Mouse (Mus musculus) left cerebral cortex, postnatal 4 days (tissue): ENCODE measurements around the gene Efnb3. TPM values are rescaled to one million over a fixed set of nuclear protein-coding genes. Genes with fewer than 3 reads are reported as not detected.
"Not testable (repeated sequence)": the region's sequence is repeated elsewhere in the genome, so short reads cannot be mapped to it uniquely, and the experiment has no call there.

Experiments
- DNase-seq: peaks from one replicate; pipeline ENCODE4 v3.0.0-alpha.2; 2022
- intact Hi-C: fragments of 180-260 bp; cut with DNase I; formaldehyde crosslinking; loops from one replicate; pipeline ENCODE4 v1.15.1; 2025
- total RNA-seq, 2 experiments: library from RNA; stranded (reverse); gene quantifications; 2 replicates each; pipeline ENCODE4 v1.2.3; 2021

Efnb3 gene
- total RNA-seq, 2 experiments from 2014 or later, result 180 to 225 TPM

DNA sequence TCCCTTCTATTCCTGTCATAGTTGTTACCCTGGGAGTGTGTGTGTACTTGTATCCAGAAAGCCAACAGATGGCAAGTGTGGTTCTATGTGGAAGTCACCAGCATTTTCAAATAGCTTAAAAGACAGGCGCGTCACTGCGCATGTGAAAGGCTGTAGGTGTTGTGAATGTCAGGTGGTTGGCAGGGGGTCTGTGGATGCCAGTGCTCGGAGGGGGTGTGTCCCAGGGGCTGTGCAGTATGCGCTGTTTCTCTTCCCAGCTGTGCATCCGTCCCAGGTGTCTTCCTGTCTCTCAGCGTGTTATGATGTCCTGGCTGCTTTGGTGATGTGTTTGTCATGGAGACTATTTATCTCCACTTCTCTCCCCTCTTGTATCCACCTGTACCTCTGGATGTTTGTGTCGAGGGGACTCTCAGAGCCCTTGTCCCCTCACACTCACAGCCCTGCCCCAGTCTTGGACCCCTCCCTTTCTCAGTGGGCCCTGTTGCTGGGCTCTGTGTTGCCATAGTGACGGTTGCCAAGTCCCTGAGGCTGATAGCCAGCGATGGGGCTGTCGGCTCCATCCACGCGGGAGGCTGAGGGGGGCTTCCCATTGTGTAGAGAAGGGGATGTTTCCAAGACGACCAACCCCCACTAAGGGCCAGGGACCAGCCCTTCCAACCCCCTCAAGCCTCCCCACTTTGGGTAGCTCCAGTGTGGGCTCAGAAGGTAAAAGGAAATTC, 7.2 kb downstream of the Efnb3 start:
- intact Hi-C loops, result no loop called here

DNA sequence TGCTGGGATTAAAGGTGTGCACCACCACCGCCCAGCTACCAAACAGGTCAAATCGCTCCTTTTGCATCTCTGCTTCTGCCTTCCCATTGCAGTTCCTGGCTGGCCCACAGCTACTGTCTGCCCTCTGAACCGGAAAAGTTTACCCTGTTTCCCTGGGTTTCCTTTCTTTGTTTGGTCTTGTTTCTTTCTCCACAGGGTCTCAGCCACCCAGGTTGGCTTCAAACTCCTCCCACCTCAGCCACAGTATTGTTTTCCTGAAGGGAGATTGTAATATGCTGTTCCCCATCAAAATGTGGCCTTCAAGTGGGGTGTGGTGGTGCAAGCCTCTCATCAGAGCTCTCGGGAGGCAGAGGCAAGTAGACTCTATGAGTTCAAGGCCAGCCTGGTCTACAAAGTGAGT, 8.7 kb downstream of the Efnb3 start:
- intact Hi-C loops, result no loop called here
- no peak for DNase-seq

More for the DNA sequence above, 7.2 kb downstream of the Efnb3 start:
- DNase-seq, result peak; percentile 87

DNA sequence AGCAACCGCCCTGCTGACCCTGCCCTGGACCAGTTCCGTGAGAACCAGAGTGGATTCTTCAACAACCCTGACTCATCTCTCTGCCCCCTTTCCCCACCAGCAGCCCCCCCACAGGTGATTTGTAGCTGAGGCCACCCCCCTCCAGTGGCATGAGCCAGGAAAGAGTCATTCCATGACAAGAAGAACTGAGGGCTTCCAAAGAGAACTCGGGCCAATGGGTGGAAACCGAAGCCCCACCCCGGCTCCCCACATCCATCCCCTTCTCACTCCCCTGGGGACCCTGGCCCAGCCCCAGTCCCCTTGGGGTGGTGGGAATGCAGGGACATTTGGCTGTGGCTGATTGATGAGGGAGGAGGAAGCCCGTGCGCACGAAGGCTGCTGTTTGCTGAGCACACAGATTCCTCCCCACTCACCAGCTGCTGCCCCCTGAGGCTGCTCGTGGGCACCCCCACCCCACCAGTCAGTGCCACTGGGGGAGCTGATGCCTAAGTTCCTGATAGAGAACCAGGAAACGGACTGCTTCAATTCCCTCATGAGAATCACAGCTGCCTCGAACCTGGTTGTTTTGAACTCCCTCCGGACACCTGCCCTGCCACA, 10.8 kb downstream of the Efnb3 start, which contains the start of gene Dnah2:
Gene Dnah2 (minus strand): TSS at position 51 of the 597 bp plus-strand sequence.
- no peak for DNase-seq
- intact Hi-C loops, result no loop called here

DNA sequence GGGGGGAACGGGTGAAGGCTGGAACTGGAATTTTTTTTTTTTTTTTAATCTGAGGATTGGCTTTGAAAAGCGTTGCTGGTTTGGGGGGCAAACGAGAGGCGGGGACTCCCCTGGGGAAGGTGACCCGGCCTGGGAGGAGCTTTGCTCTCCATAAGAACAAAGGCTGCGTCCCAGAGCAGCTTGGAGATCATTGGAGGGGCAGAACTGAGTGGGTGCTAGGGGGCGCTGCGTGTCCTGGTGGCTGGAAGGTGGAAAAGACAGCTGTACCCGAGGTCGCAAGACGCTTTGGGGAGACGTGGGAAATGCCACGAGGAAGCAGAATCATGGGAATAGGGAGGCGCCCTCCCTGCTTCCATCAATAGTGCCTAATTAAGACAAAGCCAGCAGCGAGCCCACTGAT, 12.9 kb downstream of the Efnb3 start:
- peak; percentile 72 for DNase-seq
- intact Hi-C loops, result no loop called here

DNA sequence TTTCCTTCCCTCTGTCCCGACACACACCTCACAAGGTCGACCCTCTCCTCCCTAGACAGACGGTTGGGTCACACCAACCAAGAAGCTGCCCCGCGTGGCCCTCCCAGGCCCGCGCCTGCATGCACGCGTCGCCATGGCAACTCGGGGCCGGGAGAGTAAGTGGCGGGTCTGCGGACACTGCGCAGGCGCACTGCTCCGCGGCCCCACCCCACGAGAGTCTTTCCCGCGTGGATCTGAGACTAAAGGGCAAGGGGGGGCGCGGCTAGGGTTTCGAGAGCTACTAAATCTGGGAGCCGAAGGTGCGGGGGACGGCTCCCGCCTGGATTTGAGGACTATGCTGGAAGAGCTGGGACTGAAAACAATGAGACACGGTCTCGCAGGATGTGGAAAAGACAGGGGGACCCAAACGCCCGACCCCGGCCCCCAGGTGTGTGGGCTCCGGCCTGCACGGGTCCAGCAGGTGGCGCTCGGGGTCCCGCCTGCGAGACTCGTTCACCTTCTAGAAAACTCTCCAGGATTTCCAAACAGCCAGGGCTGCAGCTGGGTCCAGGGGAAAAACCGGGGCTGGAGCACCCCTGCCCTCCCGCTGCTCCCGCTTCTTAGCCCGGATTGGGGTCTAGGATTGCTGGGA, 13.5 kb downstream of the Efnb3 start:
- peak; percentile 88 for DNase-seq
- intact Hi-C loops, result no loop called here

DNA sequence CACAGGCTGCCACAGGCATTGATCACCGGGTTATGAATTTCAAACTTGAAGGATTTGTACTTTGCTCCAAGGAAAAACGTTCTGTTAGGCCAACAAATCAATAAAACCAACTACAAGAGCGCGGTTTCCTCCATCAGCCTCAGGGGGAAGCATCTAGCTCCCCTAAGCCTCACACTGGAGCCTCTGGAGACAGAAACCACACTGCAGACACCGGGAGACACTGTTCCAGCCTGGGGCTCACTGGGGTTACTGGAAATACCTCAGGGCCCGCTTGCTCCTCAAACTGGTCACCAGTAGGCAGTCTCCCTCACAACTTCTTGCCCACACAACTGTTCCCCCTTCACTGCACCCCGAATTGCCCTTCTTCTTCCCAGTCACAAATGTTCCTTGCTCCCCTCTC, 14.0 kb downstream of the Efnb3 start:
- no peak for DNase-seq
- intact Hi-C loops, result no loop called here

DNA sequence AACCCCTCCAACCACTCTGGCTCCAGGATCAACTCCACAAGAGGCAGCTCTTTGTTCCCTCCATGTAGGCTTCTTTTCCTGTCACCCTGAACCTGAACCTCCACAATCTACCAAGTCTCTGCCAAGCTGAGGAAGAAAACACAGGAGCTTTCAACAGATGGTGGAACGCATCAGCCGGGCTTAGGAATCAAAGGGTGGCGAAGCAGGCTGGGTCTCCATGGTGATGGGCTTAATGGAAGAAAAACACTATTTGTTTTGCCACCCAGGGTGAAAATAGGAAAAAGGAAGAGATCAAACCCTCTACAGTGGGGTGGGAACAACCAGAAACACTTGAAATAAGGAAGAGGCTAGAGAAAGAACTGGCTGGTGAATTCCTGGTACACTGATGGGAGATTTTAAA, 16.4 kb downstream of the Efnb3 start:
- intact Hi-C loops, result no loop called here
- no peak for DNase-seq

DNA sequence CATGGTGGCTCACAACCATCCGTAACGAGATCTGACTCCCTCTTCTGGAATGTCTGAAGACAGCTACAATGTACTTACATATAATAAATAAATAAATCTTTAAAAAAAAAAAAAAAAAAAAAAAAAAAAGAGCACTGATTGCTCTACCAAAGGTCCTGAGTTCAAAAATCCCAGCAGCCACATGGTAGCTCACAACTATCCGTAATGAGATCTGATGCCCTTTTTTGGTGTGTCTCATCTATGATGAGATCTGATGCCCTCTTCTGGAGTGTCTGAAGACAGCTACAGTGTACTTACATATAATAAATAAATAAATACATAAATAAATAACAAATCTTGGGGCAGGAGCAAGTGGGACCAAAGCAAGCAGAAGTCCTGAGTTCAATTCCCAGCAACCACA, 18.3 kb downstream of the Efnb3 start:
- DNase-seq, intact Hi-C loops: not testable (repeated sequence)

DNA sequence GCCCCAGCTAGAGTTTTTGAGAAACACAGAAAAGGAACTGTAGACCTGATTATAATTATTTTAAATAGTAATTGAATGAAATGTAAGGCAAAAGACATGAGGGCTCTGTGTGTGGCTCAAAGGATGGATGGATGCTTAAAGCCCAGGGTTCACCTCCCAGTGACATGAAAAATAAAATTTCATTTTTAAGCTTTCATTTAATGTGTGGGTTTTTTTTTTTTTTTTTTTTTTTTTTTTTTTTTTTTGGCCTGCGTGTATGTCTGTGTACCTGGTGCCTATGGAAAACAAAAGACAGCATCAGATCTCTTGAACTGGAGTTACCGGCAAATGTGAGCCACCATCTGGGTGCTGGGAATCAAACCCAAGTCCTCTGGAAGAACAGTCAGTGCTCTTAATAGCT, 19.3 kb downstream of the Efnb3 start:
- DNase-seq, result no peak
- intact Hi-C loops, result no loop called here

DNA sequence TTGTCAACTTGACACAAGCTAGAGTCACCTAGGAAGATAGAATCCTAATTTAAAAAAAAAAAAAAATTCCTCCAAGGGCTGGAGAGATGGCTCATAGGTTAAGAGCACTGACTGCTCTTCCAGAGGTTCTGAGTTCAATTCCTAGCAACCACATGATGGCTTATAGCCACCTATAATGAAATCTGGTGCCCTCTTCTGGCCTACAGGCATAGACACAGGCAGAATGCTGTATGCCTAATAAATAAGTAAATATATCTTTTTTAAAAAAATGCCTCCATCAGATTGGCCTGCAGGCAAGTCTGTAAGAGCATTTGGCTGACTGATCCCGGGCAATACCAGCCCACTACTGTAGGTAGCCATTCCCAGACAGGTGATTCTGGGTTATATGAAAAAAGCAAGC, 25.0 kb downstream of the Efnb3 start:
- no peak for DNase-seq
- intact Hi-C loops, result no loop called here

DNA sequence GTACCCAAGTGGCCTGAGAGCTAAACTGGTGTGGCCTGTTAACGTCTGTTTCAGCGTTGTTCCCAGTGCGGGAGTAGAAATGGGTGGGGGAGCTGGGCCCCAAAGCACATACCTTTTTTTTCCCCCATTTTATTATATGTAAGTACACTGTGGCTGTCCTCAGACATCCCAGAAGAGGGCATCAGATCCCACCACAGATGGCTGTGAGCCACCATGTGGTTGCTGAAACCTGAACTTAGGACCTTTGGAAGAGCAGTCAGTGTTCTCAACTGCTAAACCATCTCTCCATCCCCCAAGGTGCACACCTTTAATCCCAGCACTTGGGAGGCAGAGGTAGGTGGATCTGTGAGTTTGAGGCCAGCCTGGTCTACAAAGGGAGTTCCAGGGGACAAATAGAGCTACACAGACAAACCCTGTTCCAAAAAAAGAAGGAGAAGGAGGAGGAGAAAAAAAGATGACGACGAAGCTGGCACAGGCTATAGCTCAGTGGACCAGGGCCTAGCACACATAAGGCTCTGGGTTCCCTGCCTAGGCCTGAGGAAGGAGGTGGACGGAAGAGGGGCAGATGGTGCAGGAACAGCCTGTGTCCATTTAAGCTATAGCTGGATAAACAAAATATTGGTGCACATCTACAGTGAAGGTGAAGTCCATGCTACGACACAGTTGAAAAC, 27.4 kb downstream of the Efnb3 start:
- no peak for DNase-seq
- intact Hi-C loops, result no loop called here

DNA sequence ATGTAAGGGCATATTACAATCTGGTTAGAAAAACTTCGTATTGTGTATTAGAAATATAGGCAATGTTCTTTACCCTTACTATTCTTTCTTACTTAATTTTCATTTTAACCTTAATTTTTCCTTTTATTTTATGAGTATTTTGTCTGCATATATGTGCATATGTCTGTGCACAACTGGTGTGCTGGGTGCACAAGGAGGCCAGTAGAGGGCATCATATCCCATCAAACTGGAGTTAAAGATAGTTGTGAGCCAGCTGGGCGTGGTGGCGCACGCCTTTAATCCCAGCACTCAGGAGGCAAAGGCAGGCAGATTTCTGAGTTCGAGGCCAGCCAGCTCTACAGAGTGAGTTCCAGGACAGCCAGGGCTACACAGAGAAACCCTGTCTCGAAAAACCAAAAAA, 29.2 kb downstream of the Efnb3 start:
- intact Hi-C loops, result not testable (repeated sequence)

DNA sequence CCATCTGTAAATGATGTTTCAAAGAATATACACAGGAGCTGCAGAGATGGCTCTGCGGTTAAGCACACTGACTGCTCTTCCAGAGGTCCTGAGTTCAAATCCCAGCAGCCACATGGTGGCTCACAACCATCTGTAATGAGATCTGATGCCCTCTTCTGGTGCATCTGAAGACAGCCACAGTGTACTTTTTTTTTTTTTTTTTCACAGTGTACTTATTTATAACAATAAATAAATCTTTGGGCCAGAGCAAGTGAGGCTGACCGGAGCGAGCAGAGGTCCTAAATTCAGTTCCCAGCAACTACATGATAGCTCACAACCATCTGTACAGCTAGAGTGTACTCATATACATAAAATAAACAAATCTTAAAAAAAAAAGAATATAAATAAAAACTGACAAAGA, 29.7 kb downstream of the Efnb3 start:
- intact Hi-C loops, DNase-seq: not testable (repeated sequence)

More for the DNA sequence above, 29.2 kb downstream of the Efnb3 start:
- DNase-seq, result not testable (repeated sequence)

DNA sequence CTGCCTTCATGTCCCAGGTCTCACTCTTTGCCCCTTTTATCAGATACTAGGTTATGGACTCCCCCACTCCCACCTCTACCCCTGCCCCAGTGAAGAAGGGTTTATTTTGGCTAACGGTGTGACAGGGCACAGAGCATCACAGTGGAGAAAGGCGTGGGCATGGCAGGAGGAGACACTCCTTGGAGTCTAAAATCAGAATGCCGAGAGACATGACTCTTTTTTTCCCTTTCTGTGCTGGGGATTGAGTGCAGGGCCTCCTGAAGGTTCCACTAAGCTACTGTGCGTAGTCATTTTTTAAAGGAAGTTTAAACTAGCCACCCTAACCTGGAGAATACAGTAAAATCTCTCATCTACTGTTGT, 32.0 kb downstream of the Efnb3 start:
- intact Hi-C loops, result no loop called here

DNA sequence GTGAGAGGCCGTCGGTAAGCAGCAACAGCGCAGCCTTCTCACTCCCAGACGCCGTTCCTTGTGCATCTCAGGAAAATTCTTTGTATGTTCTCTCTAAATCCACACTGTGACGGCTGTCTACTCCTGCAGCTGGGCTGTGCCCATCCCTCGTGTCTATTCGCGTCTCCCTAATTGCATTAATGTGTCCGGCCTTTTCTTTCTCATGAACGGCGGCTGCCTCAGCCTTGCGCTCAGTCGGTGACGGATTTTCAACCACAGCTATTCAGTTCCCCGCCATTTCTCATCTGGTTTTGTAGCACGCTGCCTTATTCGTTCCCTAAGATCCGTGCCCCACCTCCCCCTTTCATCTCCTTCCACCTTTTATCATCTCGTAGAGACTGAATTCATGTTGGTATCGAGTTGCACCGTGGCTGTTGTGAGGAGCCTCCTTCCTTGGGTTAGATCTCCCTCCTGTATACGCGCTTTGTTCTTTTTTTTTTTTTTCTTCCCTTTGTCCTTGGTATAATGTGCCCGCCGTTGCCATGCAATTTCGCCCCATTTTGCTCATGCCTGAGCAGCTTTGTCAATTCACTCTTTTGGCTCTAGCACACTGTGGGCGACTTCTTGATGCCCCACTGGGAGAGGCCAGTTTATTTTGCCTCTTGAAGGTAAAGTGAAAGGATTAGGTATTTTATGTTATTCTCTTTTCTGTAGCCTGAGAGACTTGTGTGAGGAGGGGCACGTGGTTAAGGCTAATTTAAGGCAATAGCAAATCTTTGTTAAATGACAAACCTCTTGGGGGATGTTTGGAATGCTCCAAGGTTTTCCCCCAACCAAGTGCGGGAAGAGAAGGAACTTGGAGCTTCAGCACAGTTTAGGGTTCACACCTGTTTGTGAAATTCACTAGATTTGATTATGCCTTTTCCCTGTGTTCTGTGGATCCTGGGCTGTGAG, 32.6 kb downstream of the Efnb3 start:
- intact Hi-C loops, result no loop called here
- no peak for DNase-seq

More for the DNA sequence above, 32.0 kb downstream of the Efnb3 start:
- no peak for DNase-seq

DNA sequence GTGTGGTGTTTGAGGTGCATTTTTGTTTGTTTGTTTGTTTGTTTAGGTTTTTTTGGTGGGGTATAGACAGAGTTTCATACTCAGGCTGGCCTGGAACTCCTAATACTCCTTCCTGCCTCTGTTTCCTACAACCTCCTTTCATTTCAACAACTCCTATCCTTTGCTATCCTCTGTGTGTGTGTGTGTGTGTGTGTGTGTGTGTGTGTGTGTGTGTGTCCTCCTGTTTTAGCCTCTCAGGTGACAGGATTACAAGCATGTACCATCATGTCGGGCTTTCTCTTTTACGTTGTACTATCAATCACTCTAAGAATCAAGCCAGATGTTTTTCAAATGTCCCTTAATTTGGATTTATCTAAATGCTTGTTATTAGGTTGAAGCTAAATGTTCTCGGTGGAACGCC, 33.4 kb downstream of the Efnb3 start:
- intact Hi-C loops, result no loop called here

DNA sequence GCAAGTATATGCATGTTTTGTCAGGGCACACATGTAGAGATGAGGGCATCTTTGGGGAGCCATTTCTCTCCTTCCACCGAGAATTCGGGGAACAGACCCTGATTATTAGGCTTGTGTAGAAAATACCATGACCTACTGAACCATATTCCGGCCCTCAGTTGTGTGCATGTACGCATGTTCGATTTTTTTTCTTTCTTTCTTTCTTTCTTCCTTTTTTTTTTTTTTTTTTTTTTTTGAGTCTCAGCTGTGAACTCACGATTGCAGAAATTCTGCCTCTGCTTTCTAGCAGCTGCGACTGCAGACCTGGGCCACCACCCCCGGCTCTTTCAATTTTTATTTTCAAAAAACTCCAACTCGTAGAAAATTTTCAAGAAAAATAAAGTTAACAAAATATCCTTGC, 34.3 kb downstream of the Efnb3 start:
- no peak for DNase-seq
- intact Hi-C loops, result no loop called here

More for the DNA sequence above, 33.4 kb downstream of the Efnb3 start:
- DNase-seq, result no peak

DNA sequence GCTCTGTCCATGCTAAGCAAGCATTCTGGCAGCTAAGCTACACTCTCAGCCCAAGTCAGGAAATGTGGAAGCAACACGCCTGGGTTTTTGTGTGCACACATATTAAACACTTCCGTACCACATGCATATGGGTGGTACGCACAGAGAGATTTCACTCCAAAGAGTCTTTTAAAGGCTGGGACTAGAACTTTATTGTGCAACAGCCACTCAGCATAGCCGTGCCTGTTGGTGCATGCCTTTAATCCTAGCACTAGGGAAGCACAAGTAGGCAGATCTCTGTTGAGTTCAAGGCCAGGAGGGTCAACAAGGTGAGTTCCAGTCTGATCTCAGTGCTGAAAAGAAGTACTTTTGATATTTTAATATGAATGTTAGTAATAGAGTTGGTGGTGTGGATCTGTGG, 36.4 kb downstream of the Efnb3 start:
- DNase-seq, result no peak
- intact Hi-C loops, result no loop called here

DNA sequence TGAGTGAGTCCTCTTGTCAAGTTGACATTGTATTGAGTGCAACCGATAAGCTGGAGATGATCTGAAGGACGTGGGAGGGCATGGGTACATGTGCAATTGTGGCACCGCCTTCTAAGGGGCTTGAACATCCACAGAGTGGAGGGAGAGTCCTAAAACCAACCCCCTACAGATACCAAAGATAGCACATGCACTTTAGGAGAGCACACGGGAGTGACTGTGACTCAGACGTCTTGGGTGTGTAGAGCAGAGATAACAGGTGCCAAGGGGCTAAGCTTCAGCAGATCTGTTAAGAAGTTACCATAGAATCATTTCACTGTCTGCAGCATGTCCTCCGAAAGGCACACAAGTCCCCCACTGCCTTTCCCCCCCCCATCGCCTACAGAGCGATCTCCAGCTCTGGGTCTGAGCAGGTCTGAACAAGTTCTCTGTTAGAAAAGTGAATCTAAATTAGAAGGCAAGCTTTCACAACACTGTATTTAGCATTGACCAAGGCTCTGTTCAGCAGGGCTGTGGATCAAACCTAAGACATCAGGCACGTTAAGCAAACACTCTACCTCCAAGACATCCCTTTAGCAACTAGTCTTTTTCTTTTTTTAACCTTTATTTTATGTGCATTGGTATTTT, 38.4 kb downstream of the Efnb3 start:
- intact Hi-C loops, result no loop called here
- DNase-seq, result no peak

DNA sequence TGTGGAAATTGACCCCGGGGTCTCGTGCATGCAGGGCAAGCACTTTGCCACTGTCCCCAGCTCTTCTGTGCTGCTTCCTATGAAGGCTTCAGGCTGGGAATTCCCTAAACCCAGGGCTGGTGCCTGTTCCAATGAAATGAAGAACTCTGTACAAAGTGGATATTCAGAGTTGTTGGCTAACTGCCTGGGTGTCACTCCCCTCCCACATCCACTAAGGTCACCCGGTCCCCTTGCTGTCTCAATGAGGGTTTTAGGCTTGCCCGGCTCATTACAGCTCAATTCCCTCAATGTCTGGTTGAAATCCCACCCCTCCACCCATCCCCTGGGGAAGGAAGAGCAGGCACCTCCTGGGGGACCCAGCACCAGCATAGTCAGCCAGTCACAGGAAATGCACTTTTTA, 40.0 kb downstream of the Efnb3 start:
- intact Hi-C loops, result no loop called here
- no peak for DNase-seq
